Mouse (Mus musculus) ES-E14 (cell line): ENCODE data around the gene Fgd2.
"Not testable (repeated sequence)": the region's sequence is repeated elsewhere in the genome, so short reads cannot be mapped to it uniquely, and the experiment has no call there.

Experiments used
- CHD2 ChIP-seq: IDR thresholded peaks from 2 replicates; pipeline ENCODE4 v1.6.1; 2014; ENCODE audit warnings: mild to moderate bottlenecking, low read depth, low read length, inconsistent platforms
- MAFK ChIP-seq: IDR thresholded peaks from 2 replicates; pipeline ENCODE4 v1.6.1; 2014; ENCODE audit warnings: mild to moderate bottlenecking, low read depth, low read length, inconsistent platforms; ENCODE audit not compliant: insufficient read depth
- ZC3H11A ChIP-seq: IDR thresholded peaks from 2 replicates; pipeline ENCODE4 v1.6.1; 2012; ENCODE audit warnings: low read depth, mild to moderate bottlenecking, inconsistent platforms, low read length, borderline replicate concordance

DNA sequence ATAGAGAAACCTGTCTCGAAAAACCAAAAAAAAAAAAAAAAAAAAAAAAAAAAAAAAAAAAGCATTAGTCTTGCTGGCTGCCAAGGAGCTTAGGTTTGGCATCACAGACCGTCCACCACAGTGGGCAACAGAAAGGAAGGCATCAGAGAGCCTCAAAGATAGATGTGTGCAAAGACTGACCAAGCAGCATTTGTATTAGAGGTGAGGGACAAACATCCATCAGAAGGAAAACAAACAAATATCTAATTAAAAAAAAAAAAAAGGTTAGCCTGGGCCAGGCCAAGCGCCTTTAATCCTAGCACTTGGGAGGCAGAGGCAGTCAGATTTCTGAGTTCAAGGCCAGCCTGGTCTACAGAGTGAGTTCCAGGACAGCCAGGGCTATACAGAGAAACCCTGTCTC lies 43.3 kb upstream of the Fgd2 start, which contains the start of gene Pi16:
- TF ChIP-seq CHD2, MAFK, ZC3H11A: not testable (repeated sequence)
